Mouse (Mus musculus): Measurements from ENCODE around the gene Olfr372.
"Not testable (repeated sequence)": the region's sequence is repeated elsewhere in the genome, so short reads cannot be mapped to it uniquely, and the experiment has no call there.

Gene Olfr372

GRCm38 (mm10) chr8:72040918-72041317 is at the start of gene Olfr372:
TSS of gene Olfr372 (plus strand) at chr8:72041218.
- not testable (repeated sequence) for DNase-seq (ENCODE audit: inconsistent age in 2 of 2, low spot score in 1 of 2)

- no peak for DNase-seq (ENCODE audit: inconsistent age in 2 of 2, low spot score in 1 of 2)
Measured at GRCm38 (mm10) chr8:71999434-71999833, 41.6 kb upstream of the Olfr372 start.

- no peak for DNase-seq (ENCODE audit: inconsistent age in 2 of 2, low spot score in 1 of 2)
Measured at GRCm38 (mm10) chr8:72000223-72000622, 40.8 kb upstream of the Olfr372 start.

GRCm38 (mm10) chr8:72002942-72003341 is 38.1 kb upstream of the Olfr372 start:
- no peak for DNase-seq (ENCODE audit: inconsistent age in 2 of 2, low spot score in 1 of 2)

GRCm38 (mm10) chr8:72005912-72006311 is 35.1 kb upstream of the Olfr372 start:
- peak in 1 of 2 experiments; percentile 47 for DNase-seq (ENCODE audit: inconsistent age in 2 of 2, low spot score in 1 of 2)

GRCm38 (mm10) chr8:72006763-72007162 is 34.3 kb upstream of the Olfr372 start:
- DNase-seq (ENCODE audit: inconsistent age in 2 of 2, low spot score in 1 of 2), result no peak

- DNase-seq (ENCODE audit: inconsistent age in 2 of 2, low spot score in 1 of 2), result peak in 1 of 2 experiments; percentile 61
Measured at GRCm38 (mm10) chr8:72008134-72008641, 32.8 kb upstream of the Olfr372 start.

- no peak for DNase-seq (ENCODE audit: inconsistent age in 2 of 2, low spot score in 1 of 2)
Measured at GRCm38 (mm10) chr8:72009473-72009872, 31.5 kb upstream of the Olfr372 start, which contains the start of gene Cyp4f18. TSS of gene Cyp4f18 (minus strand) at chr8:72009626.

GRCm38 (mm10) chr8:72013506-72014228 is 27.4 kb upstream of the Olfr372 start:
- peak; percentile 48 to 86 for DNase-seq (ENCODE audit: inconsistent age in 2 of 2, low spot score in 1 of 2)

GRCm38 (mm10) chr8:72017339-72017738 is 23.7 kb upstream of the Olfr372 start:
- not testable (repeated sequence) for DNase-seq (ENCODE audit: inconsistent age in 2 of 2, low spot score in 1 of 2)

GRCm38 (mm10) chr8:72018141-72018540 is 22.9 kb upstream of the Olfr372 start:
- peak in 1 of 2 experiments; percentile 55 for DNase-seq (ENCODE audit: inconsistent age in 2 of 2, low spot score in 1 of 2)

- not testable (repeated sequence) for DNase-seq (ENCODE audit: inconsistent age in 2 of 2, low spot score in 1 of 2)
Measured at GRCm38 (mm10) chr8:72019022-72019421, 22.0 kb upstream of the Olfr372 start.

GRCm38 (mm10) chr8:72019816-72020215 is 21.2 kb upstream of the Olfr372 start:
- DNase-seq (ENCODE audit: inconsistent age in 2 of 2, low spot score in 1 of 2), result no peak

- DNase-seq (ENCODE audit: inconsistent age in 2 of 2, low spot score in 1 of 2), result peak; percentile 34 to 79
Measured at GRCm38 (mm10) chr8:72024886-72025285, 16.1 kb upstream of the Olfr372 start.

GRCm38 (mm10) chr8:72032926-72033325 is 8.1 kb upstream of the Olfr372 start:
- peak; percentile 59 to 83 for DNase-seq (ENCODE audit: inconsistent age in 2 of 2, low spot score in 1 of 2)

GRCm38 (mm10) chr8:72042493-72042892 is 1.5 kb downstream of the Olfr372 start:
- DNase-seq (ENCODE audit: inconsistent age in 2 of 2, low spot score in 1 of 2), result no peak

- DNase-seq (ENCODE audit: inconsistent age in 2 of 2, low spot score in 1 of 2), result not testable (repeated sequence)
Measured at GRCm38 (mm10) chr8:72054633-72055032, 13.6 kb downstream of the Olfr372 start.

GRCm38 (mm10) chr8:72057643-72058042 is 16.6 kb downstream of the Olfr372 start:
- not testable (repeated sequence) for DNase-seq (ENCODE audit: inconsistent age in 2 of 2, low spot score in 1 of 2)

GRCm38 (mm10) chr8:72066819-72067399 is 25.9 kb downstream of the Olfr372 start:
- not testable (repeated sequence) for DNase-seq (ENCODE audit: inconsistent age in 2 of 2, low spot score in 1 of 2)

GRCm38 (mm10) chr8:72082877-72083276 is 41.9 kb downstream of the Olfr372 start, which contains the start of gene Olfr373:
TSS of gene Olfr373 (plus strand) at chr8:72083177.
- not testable (repeated sequence) for DNase-seq (ENCODE audit: inconsistent age in 2 of 2, low spot score in 1 of 2)

- DNase-seq (ENCODE audit: inconsistent age in 2 of 2, low spot score in 1 of 2), result no peak
Measured at GRCm38 (mm10) chr8:72084744-72085143, 43.7 kb downstream of the Olfr372 start.

- not testable (repeated sequence) for DNase-seq (ENCODE audit: inconsistent age in 2 of 2, low spot score in 1 of 2)
Measured at GRCm38 (mm10) chr8:72087611-72088010, 46.6 kb downstream of the Olfr372 start.
